Mouse (Mus musculus) gastrocnemius, postnatal 10 days (tissue): ENCODE measurements at regions not wholly inside any gene's neighbourhood (a gene's known extent, or its start where the extent isn't known, plus 50 kb on each side); places are given as distances from the start of the nearest gene placed in this dataset.
A peak's percentile ranks its signal among the peaks of the same experiment; 100 is the strongest.

ENCODE experiments used
- DNase-seq: peaks from one replicate; pipeline ENCODE4 v3.0.0; 2021; ENCODE audit warnings: mixed read lengths

- no peak for DNase-seq
Observed at GRCm38 (mm10) chr8:23314275-23315123, 903.3 kb downstream of the Mrps31 start.

GRCm38 (mm10) chr8:23319556-23319955, 908.4 kb downstream of the Mrps31 start:
- DNase-seq, result peak; percentile 37

GRCm38 (mm10) chr8:23321166-23321565, 910.0 kb downstream of the Mrps31 start:
- DNase-seq, result no peak

- no peak for DNase-seq
Observed at GRCm38 (mm10) chr8:23327283-23327682, 916.1 kb downstream of the Mrps31 start.

- DNase-seq, result peak; percentile 22
Observed at GRCm38 (mm10) chr8:23344161-23344560, 933.0 kb downstream of the Mrps31 start.

- DNase-seq, result no peak
Observed at GRCm38 (mm10) chr8:23351367-23351930, 940.3 kb downstream of the Mrps31 start.

- DNase-seq, result no peak
Observed at GRCm38 (mm10) chr8:23352259-23353106, 941.3 kb downstream of the Mrps31 start.

- no peak for DNase-seq
Observed at GRCm38 (mm10) chr8:23360061-23360622, 949.0 kb downstream of the Mrps31 start.

GRCm38 (mm10) chr8:23360850-23361274, 949.7 kb downstream of the Mrps31 start:
- no peak for DNase-seq
